Mouse (Mus musculus) limb, embryonic 14.5 days (tissue): ENCODE measurements around the gene Ctla4. TPM values are rescaled to one million over a fixed set of nuclear protein-coding genes. Genes with fewer than 3 reads are reported as not detected.

Experiments
- ATAC-seq: fragments of 200-750 bp; cut with Nextera tagmentation; 2 replicates; pipeline ENCODE4 v1.8.0; 2017; ENCODE audit warnings: low read depth, moderate number of reproducible peaks, moderate TSS enrichment; ENCODE audit not compliant: low FRiP score
- DNase-seq: peaks from one replicate; pipeline ENCODE4 v3.0.0-alpha.2; 2015; ENCODE audit warnings: low spot score
- H3K27ac ChIP-seq: fragments of 300-500 bp; sonication (generic); replicated peaks from 2 replicates; pipeline ENCODE4 v1.5.1; 2014; ENCODE audit warnings: low read depth, mild to moderate bottlenecking, low read length, moderate library complexity, mixed read lengths
- H3K27me3 ChIP-seq: fragments of 300-500 bp; sonication (generic); 2 replicates; pipeline ENCODE4 v1.6.1; 2014; ENCODE audit warnings: low read length, mixed read lengths; ENCODE audit not compliant: control insufficient read depth, insufficient read depth
- H3K36me3 ChIP-seq: fragments of 300-500 bp; sonication (generic); 2 replicates; pipeline ENCODE4 v1.6.1; 2014; ENCODE audit warnings: mild to moderate bottlenecking, low read length, moderate library complexity, mixed read lengths; ENCODE audit not compliant: control insufficient read depth, insufficient read depth
- H3K4me1 ChIP-seq: fragments of 300-500 bp; sonication (generic); 2 replicates; pipeline ENCODE4 v1.6.1; 2014; ENCODE audit warnings: antibody characterized with exemption, low read length, mixed read lengths; ENCODE audit not compliant: control insufficient read depth, insufficient read depth
- H3K4me2 ChIP-seq: fragments of 300-500 bp; sonication (generic); replicated peaks from 2 replicates; pipeline ENCODE4 v1.6.1; 2014; ENCODE audit warnings: low read depth, mild to moderate bottlenecking, low read length, moderate library complexity; ENCODE audit not compliant: severe bottlenecking
- H3K4me3 ChIP-seq: fragments of 300-500 bp; sonication (generic); replicated peaks from 2 replicates; pipeline ENCODE4 v1.5.1; 2014; ENCODE audit warnings: low read length
- H3K9ac ChIP-seq: fragments of 300-500 bp; sonication (generic); 2 replicates; pipeline ENCODE4 v1.6.1; 2014; ENCODE audit warnings: mild to moderate bottlenecking, low read depth, low read length, moderate library complexity; ENCODE audit not compliant: severe bottlenecking
- H3K9me3 ChIP-seq: fragments of 300-500 bp; sonication (generic); 2 replicates; pipeline ENCODE4 v1.6.1; 2016; ENCODE audit warnings: low read length; ENCODE audit not compliant: control insufficient read depth
- POLR2A ChIP-seq: fragments of 200-500 bp; IDR thresholded peaks from 2 replicates; pipeline ENCODE4 v1.8.0; 2012; ENCODE audit warnings: inconsistent platforms, mild to moderate bottlenecking, moderate library complexity, borderline replicate concordance; ENCODE audit not compliant: insufficient read depth, insufficient read length; ENCODE audit errors: extremely low read depth
- WGBS: fragments of 180-500 bp; shearing (Covaris S2); extraction: QIAGEN DNeasy Blood & Tissue Kit; methylation state at CpG from one replicate; pipeline ENCODE4 v1.1.7; 2014; 5-methylcytosine and 5-hydroxymethylcytosine counted together
- polyA plus RNA-seq, 2 experiments: library from polyadenylated mRNA; depleted of rRNA in 1 of 2; stranded (reverse) in 1 of 2; unstranded in 1 of 2; fragments of >200 nt; fragmentation: Nextera tagmentation in 1 of 2; extraction: Ambion mirVana in 1 of 2; gene quantifications; 2 replicates each; pipeline versions ENCODE4 v1.2.1 to v1.2.3; 2012 to 2014

The Ctla4 gene
- polyA plus RNA-seq, 2 experiments: 0.26 to 0.34 TPM

- Histone ChIP-seq H3K9me3 (no peaks in the 10 kb centered on the region), H3K4me3 (no peak overlapping the region), H3K27me3 (no peaks in the 10 kb centered on the region), H3K36me3 (no peaks in the 10 kb centered on the region), H3K4me2 (no peak overlapping the region), H3K9ac (no peak overlapping the region), H3K27ac (no peak overlapping the region), H3K4me1 (no peaks in the 10 kb centered on the region)
- WGBS: 93% methylated on average over 3 of the region's 3 CpGs
- DNase-seq: no peak
- no peak for TF ChIP-seq POLR2A
- no peak for ATAC-seq
Measured at GRCm38 (mm10) chr1:60929036-60929435, 42.2 kb downstream of the Ctla4 start.

GRCm38 (mm10) chr1:60930397-60930796 lies 43.6 kb downstream of the Ctla4 start:
- ATAC-seq (no peak), DNase-seq (no peak)
- H3K27ac ChIP-seq: no peak overlapping the region
- H3K4me3 ChIP-seq: no peak overlapping the region
- H3K27me3 ChIP-seq: no peaks in the 10 kb centered on the region
- H3K36me3 ChIP-seq: no peaks in the 10 kb centered on the region
- no peaks in the 10 kb centered on the region for H3K4me1 ChIP-seq
- no peak overlapping the region for H3K9ac ChIP-seq
- no peak overlapping the region for H3K4me2 ChIP-seq
- no peaks in the 10 kb centered on the region for H3K9me3 ChIP-seq
- WGBS: 76% methylated on average over 7 of the region's 7 CpGs
- no peak for TF ChIP-seq POLR2A

- ATAC-seq (peak; percentile 81; the same call in 1 of the 2 replicates), DNase-seq (peak; percentile 59)
- no peaks in the 10 kb centered on the region for H3K27me3 ChIP-seq
- no peaks in the 10 kb centered on the region for H3K36me3 ChIP-seq
- no peak overlapping the region for H3K4me3 ChIP-seq
- TF ChIP-seq POLR2A: no peak
- no peak overlapping the region for H3K4me2 ChIP-seq
- WGBS: 26% methylated on average over 8 of the region's 8 CpGs
- H3K27ac ChIP-seq: no peak overlapping the region
- H3K4me1 ChIP-seq: 0 out of 2 replicates have a peak, but pooled peaks cover 2% of the 10 kb centered on the region
- no peak overlapping the region for H3K9ac ChIP-seq
- H3K9me3 ChIP-seq: no peaks in the 10 kb centered on the region
Measured at GRCm38 (mm10) chr1:60935968-60936581, 49.3 kb downstream of the Ctla4 start.

- H3K9me3 ChIP-seq: no peaks in the 10 kb centered on the region
- H3K4me1 ChIP-seq: 0 out of 2 replicates have a peak, but pooled peaks cover 2% of the 10 kb centered on the region
- no peak for TF ChIP-seq POLR2A
- no peaks in the 10 kb centered on the region for H3K36me3 ChIP-seq
- ATAC-seq (no peak), DNase-seq (no peak)
- no peak overlapping the region for H3K4me3 ChIP-seq
- WGBS: 68% methylated on average over 6 of the region's 6 CpGs
- H3K9ac ChIP-seq: no peak overlapping the region
- H3K27ac ChIP-seq: no peak overlapping the region
- no peak overlapping the region for H3K4me2 ChIP-seq
- no peaks in the 10 kb centered on the region for H3K27me3 ChIP-seq
Measured at GRCm38 (mm10) chr1:60936963-60937711, 50.3 kb downstream of the Ctla4 start.

GRCm38 (mm10) chr1:60938256-60938655 lies 51.5 kb downstream of the Ctla4 start:
- Histone ChIP-seq H3K36me3 (no peaks in the 10 kb centered on the region), H3K4me3 (no peak overlapping the region), H3K9ac (no peak overlapping the region), H3K4me1 (0 out of 2 replicates have a peak, but pooled peaks cover 2% of the 10 kb centered on the region), H3K27me3 (no peaks in the 10 kb centered on the region), H3K27ac (no peak overlapping the region), H3K4me2 (no peak overlapping the region), H3K9me3 (no peaks in the 10 kb centered on the region)
- DNase-seq (no peak), ATAC-seq (no peak)
- 80% methylated on average over 2 of the region's 2 CpGs for WGBS
- no peak for TF ChIP-seq POLR2A
